In genomic region chr11:48820308-48820674, GRCm38 (mm10) we compare ENCODE assay signal across 17 mouse cellular contexts. TPM values are rescaled to one million over a fixed set of nuclear protein-coding genes. Genes with fewer than 3 reads are reported as not detected.
DNase-seq lines count a peak whose midpoint lies in the region; ATAC-seq lines count a peak whose summit lies in the region.
"Had no signal": no experiment of that assay in that cellular context is flagged by ENCODE, and none has a peak within 500 bp of the region (broad histone marks: within the 10 kb centered on the region; RNA-seq: fewer than 3 reads in every experiment).

No protein-coding gene starts in this region.

- no peak overlapping the region for H3K4me3 ChIP-seq in heart, embryonic 13.5 days
- H3K4me3 ChIP-seq: left cerebral cortex, adult 2 months; limb, embryonic 12.5 days had no signal

- H3K9ac ChIP-seq in heart, embryonic 13.5 days = no peak overlapping the region
- H3K9ac ChIP-seq: limb, embryonic 12.5 days; lung, embryonic 14.5 days had no signal

- H3K27ac ChIP-seq in heart, embryonic 13.5 days (replicated peaks) = peak overlapping the region; percentile 55
- H3K27ac ChIP-seq: left cerebral cortex, adult 2 months; limb, embryonic 12.5 days had no signal

- H3K27me3 ChIP-seq in heart, embryonic 13.5 days (replicated peaks) = peaks cover 10% of the 10 kb centered on the region; the same call in 1 of the 2 replicates

- no peak overlapping the region for H3K4me2 ChIP-seq in heart, embryonic 13.5 days
- H3K4me2 ChIP-seq: limb, embryonic 12.5 days; lung, embryonic 14.5 days had no signal

- H3K4me1 ChIP-seq in heart, embryonic 13.5 days = peaks cover 26% of the 10 kb centered on the region

- ATAC-seq in heart, embryonic 13.5 days (ENCODE audit: extremely low read depth, insufficient number of reproducible peaks, low FRiP score, low TSS enrichment) = no peak
- ATAC-seq: forebrain, embryonic 14.5 days; midbrain, embryonic 16.5 days had no signal

- peaks cover 6% of the 10 kb centered on the region for H3K36me3 ChIP-seq in heart, embryonic 13.5 days

- no peak for DNase-seq in heart, adult 9 months (ENCODE audit: low spot score in 2 of 2)
- DNase-seq in thymus, postnatal 0 days (ENCODE audit: low spot score) = peak; percentile 34
- no peak for DNase-seq in thymus, adult 18-20 months
- DNase-seq in induced T-regulatory cell, adult 2 months (ENCODE audit: low read depth) = peak; percentile 64
- no peak for DNase-seq in B cell, adult 2 months
- DNase-seq in ovary, adult 18-20 months (ENCODE audit: low spot score) = no peak
- no peak for DNase-seq in left cerebral cortex, adult 8-10 months (ENCODE audit: low spot score in 2 of 2)
- DNase-seq: adrenal gland, adult 2 months; cerebellum, adult 18-20 months; lung, embryonic 14.5 days; right cerebral cortex, postnatal 25 days; thymus, adult 2 months had no signal

- no peaks in the 10 kb centered on the region for H3K9me3 ChIP-seq in heart, embryonic 13.5 days
- H3K9me3 ChIP-seq: limb, embryonic 12.5 days had no signal

RNA-seq across cellular contexts. Expression of gene Trim41, which starts 3.1 kb away (rescaled TPM):
- 3.2 TPM in 2 replicates for polyA plus RNA-seq in heart, embryonic 13.5 days (2015; fragmentation: Nextera tagmentation; extraction: Ambion mirVana)
- 3.5 and 5.5 TPM in 2 replicates for polyA plus RNA-seq in thymus, postnatal 0 days (2015; fragmentation: Nextera tagmentation; extraction: Ambion mirVana)
- 10 to 100 TPM; 57.7 to 65.7 (median 61.3) TPM for total RNA-seq in left cerebral cortex, adult 8-10 months (2022)

RNA-seq across cellular contexts. Expression of gene Trim7, which starts 5.6 kb away (rescaled TPM):
- 0.56 and 0.88 TPM in 2 replicates for polyA plus RNA-seq in heart, embryonic 13.5 days (2015; fragmentation: Nextera tagmentation; extraction: Ambion mirVana)
- polyA plus RNA-seq in thymus, postnatal 0 days (2015; fragmentation: Nextera tagmentation; extraction: Ambion mirVana) = 1.1 and 2.1 TPM in 2 replicates
- 1 to 10 TPM; 3.4 to 4.5 (median 3.8) TPM for total RNA-seq in left cerebral cortex, adult 8-10 months (2022)

RNA-seq across cellular contexts. Expression of gene Gm12184, which starts 6.2 kb away (rescaled TPM):
- polyA plus RNA-seq in heart, embryonic 13.5 days (2015; fragmentation: Nextera tagmentation; extraction: Ambion mirVana) = 0.53 and 1.2 TPM in 2 replicates
- 7.6 and 8.8 TPM in 2 replicates for polyA plus RNA-seq in thymus, postnatal 0 days (2015; fragmentation: Nextera tagmentation; extraction: Ambion mirVana)
- total RNA-seq in left cerebral cortex, adult 8-10 months (2022) = 1 to 10 TPM in 1 of 4 experiments, under 1 TPM in 3; 0.38 to 1.8 (median 0.45) TPM

RNA-seq across cellular contexts. Expression of gene Rack1, which starts 20.2 kb away (rescaled TPM):
- 444 and 458 TPM in 2 replicates for polyA plus RNA-seq in heart, embryonic 13.5 days (2015; fragmentation: Nextera tagmentation; extraction: Ambion mirVana)
- polyA plus RNA-seq in thymus, postnatal 0 days (2015; fragmentation: Nextera tagmentation; extraction: Ambion mirVana) = 988 and 1,015 TPM in 2 replicates
- 100 to 1,000 TPM; 246 to 281 (median 256) TPM for total RNA-seq in left cerebral cortex, adult 8-10 months (2022)

RNA-seq across cellular contexts. Expression of gene Irgm1, which starts 51.2 kb away (rescaled TPM):
- polyA plus RNA-seq in heart, embryonic 13.5 days (2015; fragmentation: Nextera tagmentation; extraction: Ambion mirVana) = 8.4 and 10.6 TPM in 2 replicates
- polyA plus RNA-seq in thymus, postnatal 0 days (2015; fragmentation: Nextera tagmentation; extraction: Ambion mirVana) = 57.1 and 61.0 TPM in 2 replicates
- 10 to 100 TPM in 2 of 4 experiments, 1 to 10 TPM in 2; 8.3 to 14.0 (median 10.7) TPM for total RNA-seq in left cerebral cortex, adult 8-10 months (2022)

Comparison
In these comparisons a context has a peak if more than half of its experiments do, and no peak if none do; other contexts are left out.
1. DNase-seq: peak in thymus, postnatal 0 days (single experiment) and induced T-regulatory cell, adult 2 months (single experiment); none in heart, adult 9 months (0 of 2), thymus, adult 18-20 months (0 of 2), B cell, adult 2 months (0 of 2), ovary, adult 18-20 months (single experiment) and left cerebral cortex, adult 8-10 months (0 of 2).